Mouse (Mus musculus): ENCODE data around the gene Aff3.

The Aff3 gene

DNA sequence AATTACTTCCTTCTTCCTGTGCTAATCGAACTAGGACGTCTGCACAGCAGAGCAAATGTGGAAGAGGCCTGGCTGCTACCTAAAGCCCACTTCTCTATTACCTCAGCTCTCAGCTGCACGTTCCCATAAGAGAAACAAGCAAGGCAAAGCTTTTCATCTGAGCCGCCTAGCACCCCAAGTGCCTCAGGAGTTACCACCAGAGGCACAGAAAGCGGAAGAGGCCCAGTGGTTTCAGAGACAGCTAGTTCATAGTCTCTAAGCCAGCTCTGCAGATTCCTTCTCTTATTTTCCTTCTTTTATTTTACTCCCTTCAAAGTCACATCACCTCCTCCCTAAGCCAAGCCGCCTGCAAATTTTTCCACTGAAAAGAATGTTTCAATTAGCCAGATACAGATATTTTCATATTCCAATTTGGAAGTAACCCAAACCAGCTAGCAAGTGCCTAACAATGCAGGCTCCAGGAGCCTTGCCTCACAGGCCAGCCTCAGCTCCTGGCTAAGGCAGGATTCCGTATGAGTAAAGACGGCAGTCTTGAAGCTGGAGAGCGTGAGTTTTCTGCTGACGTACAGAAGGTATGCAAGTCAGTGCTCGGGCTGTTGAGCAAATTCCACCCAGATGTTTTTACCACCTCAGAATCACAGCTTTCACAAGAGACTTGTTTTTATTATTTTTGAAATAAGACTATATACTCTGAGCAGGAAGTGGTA lies 62.8 kb downstream of the Aff3 start:
- no peak for DNase-seq (ENCODE audit: low spot score in 2 of 2)

GRCm38 (mm10) chr1:38595311-38595710 lies 69.4 kb downstream of the Aff3 start:
- no peak for DNase-seq (ENCODE audit: low spot score in 2 of 2)

- DNase-seq (ENCODE audit: low spot score in 2 of 2) = no peak
Observed at GRCm38 (mm10) chr1:38594766-38595165, 70.0 kb downstream of the Aff3 start.

DNA sequence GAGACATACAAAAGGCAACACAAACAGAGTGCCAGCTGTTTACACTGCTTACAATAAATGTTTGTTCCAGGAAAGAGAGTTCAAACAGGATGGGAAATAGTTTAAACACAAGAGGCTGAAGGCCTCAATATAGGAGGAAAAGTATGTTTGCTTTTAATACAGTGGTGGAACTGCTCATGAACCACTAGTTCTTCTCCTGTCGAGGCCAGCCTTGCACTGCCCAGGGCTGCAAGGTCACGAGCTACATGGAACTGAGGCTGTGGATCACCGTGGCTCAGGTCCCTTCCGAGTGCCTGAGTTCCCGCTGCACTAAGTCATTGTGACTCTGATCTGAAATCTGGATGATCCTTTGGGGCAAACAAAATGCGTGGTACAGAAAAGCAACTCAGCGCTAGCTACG lies 73.6 kb downstream of the Aff3 start:
- no peak for DNase-seq (ENCODE audit: low spot score in 2 of 2)

- DNase-seq (ENCODE audit: low spot score in 2 of 2) = no peak
Observed at GRCm38 (mm10) chr1:38588741-38589140, 76.0 kb downstream of the Aff3 start.

DNA sequence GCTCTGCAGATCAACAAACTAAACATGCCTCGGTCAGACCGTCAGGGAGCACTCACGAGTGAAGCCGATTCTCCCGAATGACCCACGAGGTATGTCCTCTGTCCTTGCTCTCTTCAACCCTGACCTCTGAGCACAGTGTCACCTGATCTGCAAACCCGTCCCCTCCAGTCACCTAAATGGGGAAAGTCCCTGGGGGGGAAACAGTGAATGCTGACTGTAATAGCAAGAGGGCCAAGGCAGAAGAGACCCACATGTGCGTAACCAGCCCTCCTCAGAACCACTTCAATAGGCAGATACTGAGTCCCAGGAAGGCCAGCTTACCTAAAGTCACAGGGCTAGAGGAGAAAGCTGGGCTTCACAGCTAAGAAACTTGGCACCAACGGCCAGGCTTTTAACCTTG lies 82.4 kb downstream of the Aff3 start:
- DNase-seq (ENCODE audit: low spot score in 2 of 2) = no peak

DNA sequence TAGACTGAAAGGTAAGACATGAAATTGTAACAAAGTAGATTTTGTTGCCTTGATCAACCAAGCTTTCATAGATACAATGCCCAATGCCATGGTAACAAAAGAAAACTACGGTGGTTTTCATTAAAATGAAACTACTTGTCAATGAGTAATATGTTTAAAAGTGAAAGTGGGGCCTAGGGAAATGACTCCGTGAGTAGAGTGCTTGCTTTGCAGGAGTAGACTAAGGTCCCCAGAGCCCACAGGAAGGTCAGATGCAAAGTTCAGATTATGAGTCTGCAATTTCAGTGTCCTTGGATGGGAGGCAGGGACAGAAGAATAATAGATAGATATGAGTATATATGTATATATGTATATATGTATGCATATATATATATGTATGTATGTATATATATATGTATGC lies 84.2 kb downstream of the Aff3 start:
- no peak for DNase-seq (ENCODE audit: low spot score in 2 of 2)

DNA sequence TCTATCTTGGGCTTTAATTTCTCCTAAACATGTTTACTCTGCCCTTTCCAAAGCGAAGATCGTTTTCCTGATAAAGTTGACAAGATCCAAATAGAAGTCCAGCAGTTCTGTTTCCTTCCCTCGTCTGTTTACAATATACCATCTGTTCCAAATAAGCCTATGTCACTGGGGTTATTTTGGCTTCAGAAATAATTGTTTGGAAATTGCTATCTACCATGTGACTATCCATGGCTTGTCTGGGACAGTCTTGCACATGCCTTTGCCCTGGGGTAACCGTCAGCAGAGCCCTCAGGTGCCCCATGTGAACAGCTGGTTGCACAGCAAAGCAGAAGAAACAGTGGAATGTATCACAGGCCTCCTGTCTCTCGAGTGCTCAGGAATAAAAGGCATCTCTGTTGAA lies 86.4 kb downstream of the Aff3 start:
- no peak for DNase-seq (ENCODE audit: low spot score in 2 of 2)

DNA sequence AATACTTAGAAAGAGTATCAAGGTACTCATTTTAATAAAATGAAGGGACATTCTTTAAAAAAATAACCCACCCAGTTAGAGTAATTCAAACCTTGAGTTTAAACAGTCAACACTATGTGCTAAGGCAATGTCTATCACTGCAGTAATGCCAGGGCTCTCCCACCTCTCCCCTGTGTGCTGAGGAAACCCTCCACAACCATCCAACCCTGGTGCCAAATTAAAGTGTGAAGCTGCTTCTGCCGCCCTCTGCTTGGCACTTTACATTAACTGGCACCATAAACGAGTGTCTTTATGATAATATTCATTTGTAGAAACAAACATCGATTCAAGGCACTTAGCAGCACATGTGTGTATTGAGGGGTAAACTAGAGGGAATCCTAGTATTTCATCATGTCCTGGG lies 97.0 kb downstream of the Aff3 start:
- peak in 1 of 2 experiments; percentile 19 for DNase-seq (ENCODE audit: low spot score in 2 of 2)

DNA sequence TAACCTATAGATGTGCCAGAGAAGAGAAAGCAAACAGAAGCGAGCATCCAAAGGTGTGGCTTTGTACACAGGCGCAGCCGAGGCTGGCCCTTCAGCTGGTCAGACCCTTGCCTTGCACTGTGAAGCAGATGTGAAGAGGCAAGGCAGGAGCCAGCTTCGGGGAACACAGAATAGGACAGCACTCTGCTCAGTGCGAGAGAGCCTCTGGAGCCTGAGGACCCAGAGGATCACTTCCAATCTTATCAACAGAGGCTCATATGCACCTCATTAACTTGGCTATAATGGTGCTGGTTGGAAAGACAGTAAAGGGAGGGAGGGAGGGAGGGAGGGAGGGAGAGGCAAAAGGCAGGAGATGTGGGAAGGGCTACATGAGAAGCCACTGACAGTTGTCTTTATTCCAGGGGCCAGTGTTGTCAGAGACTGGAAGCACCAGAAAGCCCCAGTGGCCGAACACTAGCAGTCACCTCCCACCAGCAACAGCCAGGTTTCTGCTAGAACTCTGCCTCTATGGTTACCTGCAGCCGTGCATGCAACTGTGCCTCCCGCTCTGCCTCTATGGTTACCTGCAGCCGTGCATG lies 98.6 kb downstream of the Aff3 start:
- no peak for DNase-seq (ENCODE audit: low spot score in 2 of 2)

- no peak for DNase-seq (ENCODE audit: low spot score in 2 of 2)
Observed at GRCm38 (mm10) chr1:38565295-38565777, 99.4 kb downstream of the Aff3 start.

DNA sequence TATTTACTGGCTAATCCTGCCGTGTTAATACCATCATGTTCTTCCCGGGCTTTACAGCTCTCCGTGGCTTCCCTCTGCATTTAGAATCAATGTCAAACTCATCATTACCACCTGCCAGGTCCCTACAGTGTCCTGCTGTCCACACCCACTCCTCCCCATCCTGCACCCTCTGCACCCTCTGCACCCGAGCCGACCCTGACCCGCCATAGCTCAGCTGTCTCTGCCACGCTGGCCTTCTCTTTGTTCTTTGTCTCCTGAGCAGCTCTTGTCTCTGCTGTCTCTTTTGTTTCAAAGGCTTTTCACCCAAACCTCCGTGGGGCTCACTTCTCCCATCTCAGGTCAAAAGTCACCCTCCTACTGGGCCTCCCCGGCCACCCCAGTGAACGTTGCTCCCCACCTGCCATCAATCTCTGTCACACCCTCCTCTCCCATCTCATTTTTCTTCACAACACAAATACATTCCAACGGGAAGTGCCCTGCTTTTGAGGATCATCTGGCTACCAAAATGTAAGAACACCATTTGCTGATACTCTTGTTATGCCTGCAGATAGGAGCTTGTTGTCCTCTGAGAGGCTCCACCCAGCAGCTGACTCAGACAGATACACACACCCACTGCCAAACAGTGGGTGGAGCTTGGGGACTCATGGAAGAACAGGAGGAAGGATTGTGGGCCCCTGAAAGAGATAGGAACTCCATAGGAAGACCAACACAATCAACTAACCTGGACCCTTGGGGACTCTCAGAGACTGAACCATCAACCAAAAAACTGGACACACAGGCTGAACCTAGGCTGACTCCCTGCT lies 102.2 kb downstream of the Aff3 start:
- DNase-seq (ENCODE audit: low spot score in 2 of 2) = peak in 1 of 2 experiments; percentile 48

DNA sequence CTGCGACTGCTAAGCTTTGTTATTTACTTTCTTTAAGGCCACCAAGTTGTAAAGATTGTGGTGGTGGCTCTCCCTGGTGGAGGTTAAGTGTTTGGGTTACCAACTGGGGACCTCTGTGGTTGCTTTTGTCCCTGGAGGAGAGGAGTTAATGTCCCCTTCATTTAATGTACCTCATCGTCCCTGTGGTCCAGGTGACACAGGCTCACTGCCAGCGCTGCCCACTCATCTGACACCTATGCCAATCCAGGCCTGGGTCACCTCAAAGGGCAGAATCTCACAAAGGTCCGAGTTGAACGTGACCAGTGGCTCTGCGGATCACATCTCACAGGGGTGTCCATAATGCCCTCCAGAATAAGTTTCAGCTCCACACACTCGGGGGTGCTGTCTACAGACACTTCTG lies 103.4 kb downstream of the Aff3 start:
- no peak for DNase-seq (ENCODE audit: low spot score in 2 of 2)

- no peak for DNase-seq (ENCODE audit: low spot score in 2 of 2)
Observed at GRCm38 (mm10) chr1:38560666-38561065, 104.1 kb downstream of the Aff3 start.

- DNase-seq (ENCODE audit: low spot score in 2 of 2) = no peak
Observed at GRCm38 (mm10) chr1:38557615-38558014, 107.1 kb downstream of the Aff3 start.

GRCm38 (mm10) chr1:38554546-38554945 lies 110.2 kb downstream of the Aff3 start:
- DNase-seq (ENCODE audit: low spot score in 2 of 2) = no peak

DNA sequence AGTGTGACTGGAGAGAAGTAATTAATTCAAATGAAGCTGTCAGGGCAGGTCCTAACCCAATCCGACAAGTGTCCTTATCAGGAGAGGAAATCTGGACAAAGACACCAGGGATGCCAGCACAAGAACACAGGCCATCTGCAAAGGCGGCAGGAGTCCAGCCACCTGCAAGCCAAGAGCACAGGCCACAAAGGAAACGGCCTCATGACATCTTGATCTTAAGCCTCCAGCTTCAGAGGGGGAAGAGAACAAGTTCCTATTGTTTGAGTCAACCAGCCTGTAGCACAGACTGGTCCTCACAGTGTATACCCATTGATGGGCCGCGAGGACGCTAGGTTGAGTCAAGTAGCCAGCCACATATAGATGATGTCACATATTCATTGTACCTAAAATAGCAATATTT lies 111.7 kb downstream of the Aff3 start:
- DNase-seq (ENCODE audit: low spot score in 2 of 2) = no peak

GRCm38 (mm10) chr1:38550579-38550978 lies 114.2 kb downstream of the Aff3 start:
- no peak for DNase-seq (ENCODE audit: low spot score in 2 of 2)

DNA sequence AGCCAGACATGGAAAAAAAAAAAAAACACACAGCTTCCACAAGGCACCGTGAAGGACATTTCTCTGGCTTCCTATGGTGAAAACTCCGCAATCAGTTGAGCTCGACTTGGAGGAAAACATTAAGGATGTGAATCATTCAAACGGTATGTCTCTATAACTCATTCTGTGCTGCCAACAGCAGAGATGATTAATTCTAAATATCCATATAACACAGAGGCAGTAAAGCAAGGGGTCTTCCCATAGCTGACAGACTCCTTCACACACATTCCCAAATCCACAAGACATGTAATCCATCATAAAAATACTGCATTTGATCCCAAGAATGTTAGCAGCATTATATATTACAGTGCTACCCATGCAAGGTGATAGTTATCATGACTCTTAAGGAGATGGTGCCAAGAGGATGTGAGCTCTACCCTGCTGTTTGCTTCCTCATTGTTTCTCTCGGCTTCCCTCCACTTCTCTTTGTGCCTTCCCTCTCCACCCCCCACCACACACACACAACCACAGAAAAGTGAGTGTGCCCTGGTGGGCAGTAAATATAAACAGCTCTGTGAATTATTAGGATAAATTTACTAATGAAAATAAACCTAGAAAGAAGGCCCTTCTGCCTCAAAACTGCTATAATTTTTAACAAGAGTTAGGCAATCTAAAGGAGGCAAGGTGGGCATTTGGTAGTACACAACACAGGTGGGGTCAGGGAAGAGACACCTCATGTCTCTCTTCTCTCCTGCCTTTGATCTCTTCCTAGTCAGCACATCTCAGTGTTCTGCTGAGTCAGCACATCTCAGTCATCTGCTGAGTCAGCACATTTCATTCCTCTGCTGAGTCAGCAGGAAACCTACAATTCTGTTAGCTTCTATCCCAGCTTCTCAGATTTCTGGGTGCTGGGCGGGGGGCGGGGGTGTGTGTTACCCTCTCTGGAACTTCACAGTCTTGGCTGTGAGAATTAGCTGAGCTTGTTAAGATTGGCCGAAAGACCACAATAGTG lies 115.8 kb downstream of the Aff3 start:
- no peak for DNase-seq (ENCODE audit: low spot score in 2 of 2)

DNA sequence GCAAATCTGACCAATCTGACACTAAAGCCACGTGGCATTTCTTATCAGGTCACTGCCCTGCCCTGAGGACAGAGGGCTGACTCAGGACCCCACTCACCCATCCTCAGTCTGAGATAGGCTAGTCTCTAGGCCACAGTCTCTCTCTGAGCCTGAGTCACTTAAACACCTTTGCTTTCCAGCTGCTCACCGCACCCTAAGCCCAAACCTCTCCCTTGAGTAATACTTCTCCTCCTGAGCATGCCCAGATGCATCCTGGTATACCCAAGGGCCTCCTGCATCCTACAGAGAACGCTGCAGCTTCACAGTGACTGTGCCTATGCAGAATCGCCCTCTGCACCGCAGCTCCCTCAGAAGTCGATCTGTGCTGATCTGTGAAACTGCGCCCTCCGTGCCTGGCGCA lies 117.1 kb downstream of the Aff3 start:
- no peak for DNase-seq (ENCODE audit: low spot score in 2 of 2)

GRCm38 (mm10) chr1:38546696-38547095 lies 118.1 kb downstream of the Aff3 start:
- DNase-seq (ENCODE audit: low spot score in 2 of 2) = no peak
